Mouse (Mus musculus) MEL (cell line): ENCODE results near the gene Tmem8b.

Experiments used
- CTCF ChIP-seq, 3 experiments: IDR thresholded peaks in 2 of 3; conservative IDR thresholded peaks in 1 of 3; 2 replicates each; pipeline ENCODE4 v1.5.1; 2011 to 2012; ENCODE audit warnings: low read length in 3 of 3, low read depth in 2 of 3, mild to moderate bottlenecking in 2 of 3, improper control_type of control experiment in 1 of 3, inconsistent platforms in 1 of 3, mixed read lengths in 1 of 3, moderate library complexity in 1 of 3; ENCODE audit not compliant: control insufficient read depth in 1 of 3, insufficient read depth in 1 of 3, poor library complexity in 1 of 3, severe bottlenecking in 1 of 3
- KAT2A ChIP-seq: conservative IDR thresholded peaks from 2 replicates; pipeline ENCODE4 v1.6.1; 2012; ENCODE audit warnings: low read depth, low read length, improper control_type of control experiment, inconsistent platforms
- MAZ ChIP-seq: IDR thresholded peaks from 2 replicates; pipeline ENCODE4 v1.6.1; 2012; ENCODE audit warnings: low read depth, mild to moderate bottlenecking, inconsistent platforms, low read length, improper control_type of control experiment
- POLR2A ChIP-seq, 2 experiments: IDR thresholded peaks; 2 replicates each; pipeline ENCODE4 v1.6.1; 2011 to 2012; ENCODE audit warnings: low read length in 2 of 2, mild to moderate bottlenecking in 2 of 2, control low read depth in 1 of 2, improper control_type of control experiment in 1 of 2, low read depth in 1 of 2, moderate library complexity in 1 of 2; ENCODE audit not compliant: control insufficient read depth in 1 of 2, insufficient read depth in 1 of 2, poor library complexity in 1 of 2
- POLR2AphosphoS5 ChIP-seq: IDR thresholded peaks from 2 replicates; pipeline ENCODE4 v1.6.1; 2012; ENCODE audit warnings: low read depth, borderline replicate concordance, mild to moderate bottlenecking, inconsistent platforms, low read length, moderate library complexity, mixed read lengths
- TBP ChIP-seq: IDR thresholded peaks from 2 replicates; pipeline ENCODE4 v1.8.0; 2011; ENCODE audit warnings: low read depth, low read length, improper control_type of control experiment

GRCm38 (mm10) chr4:43729126-43729525 lies 60.4 kb downstream of the Tmem8b start:
- TF ChIP-seq MAZ (no peak), TBP (no peak), CTCF (IDR thresholded peaks at IDR 0.05 in 2 of 3, conservative IDR thresholded peaks at IDR 0.05 in 1 of 3; ENCODE audit: control insufficient read depth in 1 of 3, insufficient read depth in 1 of 3, low read depth in 2 of 3, low read length in 3 of 3, poor library complexity in 1 of 3, severe bottlenecking in 1 of 3) (no peak), POLR2A (IDR thresholded peaks at IDR 0.05; ENCODE audit: control insufficient read depth in 1 of 2, insufficient read depth in 1 of 2, low read depth in 1 of 2, low read length in 2 of 2, poor library complexity in 1 of 2) (no peak), POLR2AphosphoS5 (no peak), KAT2A (no peak)
